Mouse (Mus musculus): ENCODE measurements around the gene Insm2.
"Not testable (repeated sequence)": the region's sequence is repeated elsewhere in the genome, so short reads cannot be mapped to it uniquely, and the experiment has no call there.

The Insm2 gene

DNA sequence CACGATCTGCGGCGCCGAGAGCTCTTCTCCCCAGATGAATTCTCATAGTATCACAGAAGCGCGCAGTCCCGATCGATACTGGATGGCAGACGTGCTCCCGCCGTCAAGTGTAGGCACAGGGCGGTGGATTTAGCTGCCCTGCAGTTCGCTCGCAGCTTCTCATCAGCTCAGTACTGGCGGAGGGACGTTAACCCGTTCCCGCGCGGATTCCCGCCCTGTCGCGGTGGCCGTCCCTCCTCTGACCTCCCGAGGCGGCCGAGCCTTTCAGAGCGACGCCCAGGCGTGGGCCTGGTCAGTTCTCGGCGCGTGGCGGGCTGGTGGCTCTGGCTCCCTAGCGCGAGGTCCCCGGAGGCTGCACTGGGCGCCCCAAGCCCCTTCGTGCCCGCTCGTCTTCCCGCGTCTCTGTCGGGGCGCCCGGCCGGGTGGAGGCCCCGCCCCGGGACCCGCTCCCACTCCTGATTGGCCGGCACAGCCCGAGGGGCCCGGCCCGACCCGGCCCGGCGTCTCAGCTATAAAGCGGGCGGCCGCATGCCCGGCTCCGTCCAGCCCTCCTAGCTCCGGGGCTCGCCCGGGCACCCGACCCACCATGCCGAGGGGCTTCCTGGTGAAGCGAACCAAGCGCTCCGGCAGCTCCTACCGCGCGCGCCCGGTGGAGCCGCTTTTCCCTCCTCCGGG lies at the start of gene Insm2:
TSS of gene Insm2 (plus strand) at position 541 of the 675 bp plus-strand sequence.
- DNase-seq (ENCODE audit: low spot score in 2 of 2), result no peak

DNA sequence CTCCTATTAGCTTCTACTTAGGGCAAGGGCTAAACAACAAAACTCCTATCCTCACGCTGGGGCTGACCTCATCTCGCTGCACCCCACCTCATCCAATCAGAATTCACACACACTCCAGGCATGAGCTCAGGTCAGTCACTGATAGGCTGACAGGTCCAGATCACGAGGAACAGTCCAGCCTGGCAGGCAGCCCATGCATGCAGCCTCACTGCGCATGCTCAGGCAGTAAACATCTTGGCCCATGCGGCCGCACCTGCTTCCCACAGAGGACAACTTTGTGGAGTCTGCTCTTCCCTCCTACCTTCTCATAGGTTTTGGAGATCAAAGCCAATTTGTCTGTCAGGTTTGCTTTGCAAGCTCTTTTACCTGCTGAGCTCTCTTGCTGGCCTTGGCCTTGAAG lies 44.3 kb upstream of the Insm2 start:
- not testable (repeated sequence) for DNase-seq (ENCODE audit: low spot score in 2 of 2)

DNA sequence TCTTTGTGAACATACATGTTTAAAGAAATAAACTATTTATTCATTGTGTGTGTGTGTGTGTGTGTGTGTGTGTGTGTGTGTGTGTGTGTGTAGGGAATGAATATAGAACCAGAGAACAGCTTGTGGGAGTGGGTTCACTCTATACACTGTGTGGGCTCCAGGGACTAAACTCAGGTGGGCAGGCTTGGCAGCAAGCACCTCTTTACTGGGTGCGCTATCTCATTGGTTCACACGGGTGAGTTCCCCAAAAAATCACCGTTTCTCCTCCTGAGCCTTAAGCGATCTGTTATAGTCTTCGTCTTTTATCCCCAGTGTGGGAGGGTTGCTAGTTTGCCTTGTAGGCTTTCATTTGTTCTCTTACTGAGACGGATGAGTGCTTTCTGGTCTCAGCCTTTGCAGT lies 41.4 kb upstream of the Insm2 start:
- no peak for DNase-seq (ENCODE audit: low spot score in 2 of 2)

DNA sequence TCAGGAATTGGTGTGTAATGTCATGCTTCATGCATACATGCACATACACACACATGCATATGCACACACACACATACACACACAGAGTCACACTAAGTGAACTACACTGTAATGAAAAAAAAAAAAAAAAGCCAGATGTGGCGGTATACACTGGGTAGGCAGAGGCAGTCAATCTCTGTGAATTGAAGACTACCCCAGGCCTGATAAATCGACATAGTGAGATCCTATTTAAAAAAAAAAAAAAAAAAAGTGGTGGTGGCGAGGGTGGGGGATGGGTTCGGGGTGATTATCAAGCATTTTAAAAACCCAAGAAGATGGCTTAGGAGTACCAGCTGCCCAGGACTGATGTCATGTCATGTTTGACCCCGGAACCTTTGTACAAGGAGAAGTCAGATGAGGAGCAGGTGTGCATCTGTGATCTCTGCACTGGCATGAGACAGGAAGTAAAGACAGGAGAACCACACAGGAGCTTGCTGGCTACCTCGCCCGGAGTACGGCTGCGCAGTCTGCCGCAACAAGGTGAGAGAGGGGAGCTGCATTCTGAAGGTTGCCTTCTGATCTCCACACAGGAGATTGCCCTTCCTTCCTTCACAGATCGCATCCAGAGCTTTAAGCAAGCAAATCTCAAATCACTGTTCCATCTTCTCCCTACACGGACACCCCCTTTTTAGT lies 39.9 kb upstream of the Insm2 start:
- no peak for DNase-seq (ENCODE audit: low spot score in 2 of 2)

DNA sequence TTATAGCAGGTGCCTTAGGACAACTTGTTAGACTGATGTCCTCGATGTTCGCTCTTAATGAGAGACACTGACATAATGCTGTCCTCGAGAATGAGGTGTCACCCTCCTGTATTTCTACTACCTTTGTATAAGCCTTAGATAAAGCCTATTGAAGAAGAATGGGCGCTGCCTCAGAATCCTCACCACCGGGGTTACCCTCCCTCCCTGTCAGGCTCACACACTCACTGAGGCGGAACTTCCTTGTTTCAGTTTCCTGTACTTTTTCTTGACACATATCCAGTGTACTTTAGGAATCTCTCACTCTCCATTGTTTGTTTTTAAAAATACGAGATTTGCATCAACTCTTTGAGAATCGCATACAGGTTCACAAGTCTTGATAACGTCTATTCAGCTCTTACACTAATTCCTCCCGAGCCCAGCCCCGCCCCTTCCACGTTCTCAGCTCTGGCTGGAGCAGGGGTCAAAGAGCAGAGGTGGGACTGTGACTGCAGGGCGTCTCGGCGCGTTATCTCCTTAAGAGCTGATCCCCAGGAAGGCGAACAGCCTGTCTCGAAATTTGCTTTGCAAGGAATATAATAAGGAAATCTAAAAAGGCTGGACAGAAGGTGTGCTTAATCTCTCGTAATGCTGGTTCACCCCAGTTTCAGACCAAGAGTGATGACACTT lies 39.1 kb upstream of the Insm2 start:
- no peak for DNase-seq (ENCODE audit: low spot score in 2 of 2)

DNA sequence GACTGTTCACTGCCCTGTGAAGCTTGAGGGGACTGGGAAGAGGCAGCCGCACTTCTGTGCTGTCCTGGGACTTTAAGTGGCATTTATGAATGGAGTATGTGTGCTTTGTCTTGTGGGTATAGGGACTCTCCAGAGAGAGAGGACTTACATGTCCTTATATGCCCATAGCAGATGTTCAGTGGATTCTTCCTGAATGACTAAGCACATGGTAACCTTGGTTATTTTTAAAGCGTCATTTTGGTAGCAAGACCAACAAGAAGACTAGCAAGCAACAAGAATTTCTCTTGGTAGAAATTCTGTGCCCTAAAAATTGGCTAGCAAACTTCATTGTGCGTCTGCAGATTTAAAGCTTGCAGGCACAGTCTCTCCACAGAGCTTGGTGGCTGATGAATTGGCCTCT lies 35.5 kb upstream of the Insm2 start:
- DNase-seq (ENCODE audit: low spot score in 2 of 2), result no peak

DNA sequence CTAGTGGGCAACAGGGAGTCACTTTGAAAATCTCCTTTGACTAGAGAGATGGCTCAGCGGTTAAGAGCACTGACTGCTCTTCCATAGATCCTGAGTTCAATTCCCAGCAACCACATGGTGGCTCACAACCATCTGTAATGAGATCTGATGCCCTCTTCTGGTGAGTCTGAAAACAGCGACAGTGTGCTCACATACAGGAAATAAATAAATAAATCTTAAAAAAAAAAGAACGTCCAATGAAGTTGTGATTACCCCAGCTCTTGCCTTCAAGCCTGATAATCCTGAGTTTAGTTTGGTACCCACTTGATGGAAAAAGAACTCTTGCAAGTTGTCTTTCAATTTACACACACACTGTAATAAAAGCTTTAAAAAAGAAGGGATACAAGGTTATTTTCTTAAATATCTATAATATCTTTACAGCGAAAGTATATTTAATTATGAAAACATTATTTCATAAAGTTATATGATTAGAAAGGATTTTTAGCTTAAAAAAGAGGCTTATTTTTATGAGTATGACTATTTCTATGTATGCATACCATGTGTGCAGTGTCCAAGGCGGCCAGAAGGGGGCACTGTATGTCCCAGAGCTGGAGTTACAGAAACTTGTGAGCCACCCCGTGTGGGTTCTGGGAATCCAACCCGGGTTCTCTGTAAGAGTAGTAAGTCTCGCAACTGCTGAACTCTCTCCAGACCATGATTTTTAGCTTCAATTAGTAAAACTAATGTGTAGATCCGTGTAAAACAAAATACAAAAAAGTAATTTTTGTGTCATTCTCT lies 34.9 kb upstream of the Insm2 start:
- DNase-seq (ENCODE audit: low spot score in 2 of 2), result no peak

DNA sequence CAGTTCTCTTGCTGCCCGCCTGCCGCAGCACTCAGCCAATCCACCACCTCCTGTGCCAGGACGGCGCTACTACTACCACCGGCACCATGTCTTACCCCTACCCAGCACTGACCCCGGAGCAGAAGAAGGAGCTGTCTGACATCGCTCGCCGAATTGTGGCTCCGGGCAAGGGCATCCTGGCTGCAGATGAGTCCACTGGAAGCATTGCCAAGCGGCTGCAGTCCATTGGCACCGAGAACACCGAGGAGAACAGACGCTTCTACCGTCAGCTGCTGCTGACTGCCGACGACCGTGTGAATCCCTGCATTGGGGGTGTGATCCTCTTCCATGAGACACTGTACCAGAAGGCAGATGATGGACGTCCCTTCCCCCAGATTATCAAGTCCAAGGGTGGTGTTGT lies 34.0 kb upstream of the Insm2 start, which contains the start of gene Aldoart2:
TSS of gene Aldoart2 (plus strand) at position 34 of the 400 bp plus-strand sequence.
- DNase-seq (ENCODE audit: low spot score in 2 of 2), result no peak

DNA sequence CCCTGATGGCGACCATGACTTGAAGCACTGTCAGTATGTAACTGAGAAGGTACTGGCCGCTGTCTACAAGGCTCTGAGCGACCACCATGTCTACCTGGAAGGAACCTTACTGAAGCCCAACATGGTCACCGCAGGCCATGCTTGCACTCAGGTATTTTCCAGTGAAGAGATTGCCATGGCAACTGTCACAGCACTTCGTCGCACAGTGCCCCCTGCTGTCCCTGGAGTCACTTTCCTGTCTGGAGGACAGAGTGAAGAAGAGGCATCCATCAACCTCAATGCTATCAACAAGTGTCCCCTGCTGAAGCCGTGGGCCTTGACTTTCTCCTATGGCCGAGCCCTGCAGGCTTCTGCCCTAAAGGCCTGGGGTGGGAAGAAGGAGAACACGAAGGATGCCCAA lies 33.4 kb upstream of the Insm2 start:
- no peak for DNase-seq (ENCODE audit: low spot score in 2 of 2)

DNA sequence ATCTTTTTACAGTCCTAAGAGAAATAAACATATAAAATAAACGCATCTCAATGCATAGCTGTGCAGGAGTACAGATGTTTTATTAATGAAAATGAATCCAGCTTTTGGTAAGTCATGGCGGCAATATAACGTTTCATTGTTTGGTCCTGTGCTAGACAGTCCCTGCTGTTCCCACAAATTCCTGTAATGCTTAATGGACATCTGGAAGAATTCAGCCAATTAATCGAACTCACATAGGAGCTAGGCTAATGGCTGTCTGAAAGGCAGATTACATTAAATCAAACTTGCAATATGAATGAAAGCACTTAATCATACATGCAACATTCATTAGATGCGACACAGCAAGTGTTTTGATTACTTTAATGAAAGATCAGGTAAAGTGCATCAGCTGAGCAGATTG lies 32.4 kb upstream of the Insm2 start:
- no peak for DNase-seq (ENCODE audit: low spot score in 2 of 2)

DNA sequence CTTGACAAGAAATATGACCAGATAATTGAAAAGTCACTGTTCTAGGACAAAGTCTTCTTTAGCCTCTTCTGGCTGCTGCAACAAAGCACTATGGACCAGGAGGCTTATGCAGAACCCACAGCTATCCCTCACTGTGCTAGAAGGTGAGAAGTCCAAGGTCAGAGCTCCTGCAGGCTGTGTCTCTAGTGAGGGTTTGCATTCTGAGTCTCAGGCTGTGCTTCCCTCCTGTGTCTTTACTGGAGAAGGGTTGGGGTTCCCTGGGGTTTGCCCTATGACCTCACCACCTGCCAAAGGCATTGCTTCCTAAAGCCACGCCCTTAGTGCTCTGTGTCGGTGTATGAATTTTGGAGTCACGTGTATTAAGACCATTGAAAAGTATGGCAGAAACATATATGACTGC lies 30.8 kb upstream of the Insm2 start:
- DNase-seq (ENCODE audit: low spot score in 2 of 2), result no peak

DNA sequence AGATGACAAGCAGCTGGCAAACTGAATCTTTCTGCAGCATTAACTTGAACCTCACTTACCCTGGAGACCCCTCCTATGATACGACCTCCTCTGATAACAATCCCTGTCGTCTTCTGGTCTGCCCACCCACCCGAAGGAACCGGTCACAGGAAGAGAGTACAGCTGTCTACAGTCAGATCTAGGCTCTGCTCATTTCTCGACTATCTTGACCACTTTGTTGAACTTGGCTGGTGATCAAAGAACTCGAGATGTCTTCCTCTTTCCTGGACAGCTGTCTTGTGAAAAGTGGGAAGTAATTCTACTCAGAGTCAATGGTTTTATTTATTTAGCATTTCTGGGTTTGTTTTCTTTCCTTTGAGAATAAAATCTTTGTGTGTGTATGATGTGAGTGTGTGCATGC lies 29.6 kb upstream of the Insm2 start:
- DNase-seq (ENCODE audit: low spot score in 2 of 2), result no peak

DNA sequence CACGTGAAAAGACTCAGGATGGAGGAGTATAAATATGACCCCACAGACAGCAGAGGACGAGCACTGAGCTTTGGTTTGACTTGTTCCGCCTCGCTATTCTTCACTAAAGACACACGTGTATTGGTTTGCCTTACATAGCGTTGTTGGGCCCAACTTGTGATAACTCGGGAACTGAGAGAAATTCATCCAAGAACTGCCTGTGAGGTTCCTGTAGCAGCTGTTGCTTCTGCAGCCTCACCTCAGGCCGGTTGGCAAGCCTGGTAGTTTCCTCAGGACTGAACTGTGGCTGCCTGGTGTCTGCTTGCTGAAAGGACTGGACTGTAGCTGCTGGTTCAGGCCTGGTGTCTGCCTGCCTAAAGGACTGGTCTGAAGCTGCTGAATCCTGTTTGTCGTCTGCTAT lies 28.6 kb upstream of the Insm2 start:
- DNase-seq (ENCODE audit: low spot score in 2 of 2), result no peak

DNA sequence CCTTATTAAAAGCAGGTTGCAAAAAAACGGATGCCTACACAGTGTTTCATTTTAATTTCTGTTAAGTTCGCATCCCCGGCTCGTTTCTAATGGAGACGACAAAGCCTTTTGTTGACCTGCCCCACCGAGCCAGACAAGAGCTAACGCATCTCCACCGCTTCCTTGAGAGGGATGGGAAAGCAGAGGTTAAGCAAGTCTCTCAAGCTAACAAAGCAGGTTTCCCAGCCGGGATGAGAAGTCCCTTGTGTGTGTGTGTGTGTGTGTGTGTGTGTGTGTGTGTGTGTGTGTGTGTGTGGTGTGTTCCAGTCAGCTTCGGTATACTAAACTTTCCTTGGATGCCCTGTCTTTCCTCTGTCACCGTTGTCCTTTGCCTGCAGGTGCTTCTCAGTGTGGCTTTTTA lies 28.0 kb upstream of the Insm2 start:
- no peak for DNase-seq (ENCODE audit: low spot score in 2 of 2)

DNA sequence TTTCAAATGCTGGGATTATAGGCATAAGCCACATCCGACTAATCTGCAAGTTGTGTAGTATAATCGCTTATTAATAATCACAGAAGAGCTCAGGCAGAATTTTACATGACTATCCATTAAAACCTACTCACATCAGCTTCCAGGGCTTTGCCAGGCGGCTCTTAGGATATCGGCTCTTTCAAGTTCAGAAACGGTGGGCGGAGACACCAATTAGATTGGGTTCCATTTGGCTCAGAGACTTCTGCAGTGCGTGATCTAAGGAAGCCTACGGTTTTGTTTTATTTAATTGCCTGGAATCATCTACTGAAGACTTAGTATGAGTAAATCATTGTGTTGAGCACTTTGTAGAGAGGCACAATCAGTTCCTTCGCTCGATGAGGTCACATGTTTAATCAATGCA lies 27.6 kb upstream of the Insm2 start:
- DNase-seq (ENCODE audit: low spot score in 2 of 2), result no peak

DNA sequence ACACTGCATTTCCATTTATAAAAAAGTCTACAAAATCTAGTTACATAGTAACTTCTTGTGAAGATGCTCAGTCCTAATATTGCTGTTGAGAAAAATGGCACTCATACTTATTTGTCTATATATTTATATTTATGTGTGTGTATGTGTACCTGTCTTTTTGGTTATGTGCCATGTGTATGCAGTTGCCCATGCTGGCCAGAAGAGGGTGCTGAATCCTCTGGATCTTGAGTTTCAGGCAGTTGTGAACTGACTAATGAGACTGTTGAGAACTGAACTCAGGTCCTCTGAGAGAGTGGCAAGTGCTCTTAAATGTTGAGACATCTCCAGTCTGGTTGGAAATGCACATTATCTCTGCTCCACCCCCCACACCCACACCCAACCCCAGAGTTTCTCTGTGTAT lies 26.1 kb upstream of the Insm2 start:
- DNase-seq (ENCODE audit: low spot score in 2 of 2), result no peak

DNA sequence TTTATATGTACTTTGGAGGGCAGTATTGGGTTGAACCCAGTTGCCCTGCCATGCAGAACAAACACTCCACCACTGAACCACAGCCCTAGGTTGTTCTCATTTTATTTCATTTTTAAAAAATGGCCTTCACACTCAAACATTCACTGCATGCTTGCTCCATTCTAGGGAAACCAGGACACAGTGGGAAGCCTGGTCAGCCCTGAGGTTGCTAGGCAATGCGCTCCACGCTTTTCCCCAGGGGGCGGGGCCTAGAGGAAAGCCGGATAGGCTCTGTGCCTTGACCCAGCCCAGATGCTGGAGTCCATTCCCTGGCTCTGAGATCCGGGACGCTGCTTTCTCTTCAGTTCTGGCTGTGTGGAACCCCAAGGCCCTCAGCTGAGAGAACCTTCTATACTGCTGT lies 25.4 kb upstream of the Insm2 start:
- DNase-seq (ENCODE audit: low spot score in 2 of 2), result no peak

DNA sequence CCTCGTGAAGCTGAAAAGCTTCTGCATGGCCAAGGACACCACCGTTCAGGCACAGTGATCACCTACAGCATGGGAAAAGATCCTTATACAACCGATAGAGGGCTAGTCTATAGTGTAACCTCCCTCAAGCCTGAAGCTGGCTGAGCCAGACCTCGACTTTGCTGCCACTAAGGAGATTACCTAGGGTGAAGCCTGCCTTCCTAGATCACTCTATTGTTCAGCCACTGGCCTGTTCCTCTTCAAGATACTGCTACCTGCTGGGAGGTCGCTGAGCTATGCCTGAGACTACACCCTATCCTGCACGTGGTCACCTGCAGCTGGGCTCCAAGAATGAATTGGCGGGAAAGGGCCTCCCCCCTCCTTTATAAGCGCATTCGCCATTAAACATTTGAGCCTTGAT lies 12.3 kb upstream of the Insm2 start:
- DNase-seq (ENCODE audit: low spot score in 2 of 2), result not testable (repeated sequence)

DNA sequence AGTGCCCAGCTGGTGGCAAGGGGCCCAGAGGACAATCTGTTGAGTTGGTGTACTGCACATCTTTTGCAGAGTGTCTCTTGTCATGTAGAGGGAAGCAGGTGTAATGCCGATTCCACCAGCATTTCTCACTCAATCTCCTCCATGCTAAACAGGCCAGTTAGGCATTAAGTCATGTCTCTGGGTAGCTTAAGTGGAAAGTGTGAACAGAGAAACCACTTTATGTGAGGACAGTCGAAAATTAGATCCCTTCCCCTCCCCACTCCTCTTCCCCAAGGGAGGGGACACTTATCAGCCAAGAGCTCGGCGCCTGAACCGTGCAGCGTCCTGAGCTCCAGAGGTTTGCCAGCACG lies 715 bp upstream of the Insm2 start:
- no peak for DNase-seq (ENCODE audit: low spot score in 2 of 2)

DNA sequence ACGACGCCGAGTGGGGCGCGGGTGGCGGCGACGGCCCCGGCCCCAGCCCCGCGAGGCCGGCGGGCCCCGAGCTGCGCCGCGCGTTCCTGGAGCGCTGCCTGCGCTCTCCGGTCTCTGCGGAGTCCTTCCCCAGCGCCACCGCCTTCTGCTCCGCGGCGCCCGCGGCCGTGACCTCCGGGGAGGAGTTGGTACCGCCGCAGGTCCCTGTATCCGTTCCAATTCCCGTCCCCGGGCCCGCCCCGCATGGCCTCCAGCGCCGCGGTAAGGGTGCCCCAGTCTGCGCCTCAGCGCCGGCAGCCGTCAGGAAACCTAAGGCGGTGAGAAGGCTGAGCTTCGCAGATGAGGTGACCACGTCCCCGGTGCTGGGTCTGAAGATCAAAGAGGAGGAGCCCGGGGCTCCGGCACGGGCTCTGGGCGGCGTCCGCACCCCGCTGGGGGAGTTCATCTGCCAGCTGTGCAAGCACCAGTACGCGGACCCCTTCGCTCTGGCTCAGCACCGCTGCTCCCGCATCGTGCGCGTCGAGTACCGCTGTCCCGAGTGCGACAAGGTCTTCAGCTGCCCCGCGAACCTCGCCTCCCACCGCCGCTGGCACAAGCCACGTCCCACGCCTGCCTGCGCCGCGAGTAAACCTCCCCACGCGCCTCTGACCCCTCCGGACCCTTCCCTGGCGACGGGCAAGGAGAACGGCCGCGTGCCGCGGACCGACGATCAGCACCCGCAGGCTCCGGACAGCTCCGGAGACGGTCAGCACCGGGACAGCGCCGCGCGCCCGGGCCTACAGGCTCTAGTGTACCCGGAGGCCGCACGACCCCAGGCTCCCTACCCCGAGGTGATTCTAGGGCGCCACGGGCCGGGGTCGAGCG lies 644 bp downstream of the Insm2 start:
- DNase-seq (ENCODE audit: low spot score in 2 of 2), result peak; percentile 27 to 68

DNA sequence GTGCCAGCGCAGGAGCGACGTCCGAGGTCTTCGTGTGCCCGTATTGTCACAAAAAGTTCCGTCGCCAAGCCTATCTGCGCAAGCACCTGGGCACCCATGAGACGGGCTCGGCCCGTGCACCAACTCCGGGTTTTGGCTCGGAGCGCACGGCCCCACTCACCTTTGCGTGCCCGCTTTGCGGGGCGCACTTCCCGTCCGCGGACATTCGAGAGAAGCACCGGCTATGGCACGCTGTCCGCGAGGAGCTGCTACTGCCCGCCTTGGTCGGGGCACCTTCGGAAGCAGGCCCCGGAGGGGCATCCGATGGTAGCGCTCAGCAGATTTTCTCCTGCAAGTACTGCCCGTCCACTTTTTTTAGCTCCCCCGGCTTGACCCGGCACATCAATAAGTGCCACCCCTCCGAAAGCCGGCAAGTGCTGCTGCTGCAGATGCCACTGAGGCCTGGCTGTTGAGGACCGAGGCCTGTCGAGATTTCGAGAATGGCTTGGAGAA lies 1.3 kb downstream of the Insm2 start:
- no peak for DNase-seq (ENCODE audit: low spot score in 2 of 2)
